15 mouse cellular contexts compared by ENCODE assay signal in the genomic region with DNA sequence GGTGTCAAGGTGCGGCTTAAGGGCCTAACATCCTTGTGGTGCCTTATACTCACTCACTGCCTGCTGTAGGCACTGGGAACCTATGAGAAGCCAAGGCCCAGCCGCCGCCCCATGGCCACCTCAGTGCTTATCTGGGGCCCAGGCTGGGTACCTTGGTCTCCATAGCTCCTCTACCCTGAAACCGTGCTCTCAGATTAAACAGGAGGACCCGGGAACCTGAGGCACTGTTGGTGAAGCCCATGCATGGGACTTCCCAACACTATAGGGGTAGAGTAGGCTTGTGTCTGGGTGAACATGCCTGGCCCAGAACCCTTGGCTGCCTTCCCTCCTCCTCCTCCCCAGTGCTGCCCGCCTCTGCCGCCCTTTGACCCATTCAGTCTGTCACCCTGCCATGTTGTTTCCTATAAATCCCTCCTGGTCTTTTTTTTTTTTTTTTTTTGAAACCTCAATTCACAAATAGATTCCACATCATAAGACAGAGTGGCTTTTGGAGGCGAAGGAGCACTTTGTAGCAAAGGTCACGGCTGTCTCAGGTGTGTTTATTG.
DNase-seq lines count a peak whose midpoint lies in the region; ATAC-seq and TF ChIP-seq lines count a peak whose summit lies in the region.
"Had no signal": no experiment of that assay in that cellular context is flagged by ENCODE, and none has a peak within 500 bp of the region (broad histone marks: within the 10 kb centered on the region; RNA-seq: fewer than 3 reads in every experiment).

No protein-coding gene starts in this region.

- no peak overlapping the region for H3K9ac ChIP-seq in embryonic facial prominence, embryonic 12.5 days
- no peak overlapping the region for H3K9ac ChIP-seq in liver, embryonic 11.5 days (ENCODE audit: low read depth, low read length)
- H3K9ac ChIP-seq in stomach, postnatal 0 days (ENCODE audit: low read length) = no peak overlapping the region
- no peak overlapping the region for H3K9ac ChIP-seq in midbrain, embryonic 14.5 days (replicated peaks; ENCODE audit: low read length)
- H3K9ac ChIP-seq: lung, embryonic 14.5 days; midbrain, embryonic 13.5 days had no signal

- no peak for DNase-seq in embryonic facial prominence, embryonic 10.5 days (ENCODE audit: low spot score)
- peak; percentile 43 to 59 for DNase-seq in kidney, postnatal 36 days
- DNase-seq in kidney, postnatal 10 days = no peak
- DNase-seq in liver, embryonic 11.5 days (ENCODE audit: low spot score) = no peak
- no peak for DNase-seq in stomach, postnatal 0 days (ENCODE audit: low spot score)
- DNase-seq in right cerebral cortex, adult 2 months (ENCODE audit: low spot score in 2 of 2) = no peak
- no peak for DNase-seq in midbrain, embryonic 14.5 days
- DNase-seq: cerebellum, adult 9-11 months; layer of hippocampus, adult 9-11 months; lung, embryonic 14.5 days; thymus, postnatal 36 days had no signal

- 93% methylated on average over 9 of the region's 9 CpGs for WGBS in embryonic facial prominence, embryonic 12.5 days
- 91% methylated on average over 9 of the region's 9 CpGs for WGBS in embryonic facial prominence, embryonic 10.5 days
- WGBS in liver, embryonic 11.5 days = 82% methylated on average over 9 of the region's 9 CpGs
- 74% methylated on average over 9 of the region's 9 CpGs for WGBS in stomach, postnatal 0 days
- WGBS in midbrain, embryonic 14.5 days = 92% methylated on average over 9 of the region's 9 CpGs

- H3K9me3 ChIP-seq in embryonic facial prominence, embryonic 12.5 days = no peaks in the 10 kb centered on the region
- no peaks in the 10 kb centered on the region for H3K9me3 ChIP-seq in embryonic facial prominence, embryonic 10.5 days
- H3K9me3 ChIP-seq in liver, embryonic 11.5 days (ENCODE audit: control insufficient read depth, low read length) = no peaks in the 10 kb centered on the region
- no peaks in the 10 kb centered on the region for H3K9me3 ChIP-seq in stomach, postnatal 0 days (ENCODE audit: control insufficient read depth, low read length)
- no peaks in the 10 kb centered on the region for H3K9me3 ChIP-seq in midbrain, embryonic 14.5 days (ENCODE audit: control insufficient read depth, low read length)
- H3K9me3 ChIP-seq: midbrain, embryonic 13.5 days had no signal

- no peak overlapping the region for H3K4me3 ChIP-seq in embryonic facial prominence, embryonic 12.5 days
- H3K4me3 ChIP-seq in embryonic facial prominence, embryonic 10.5 days = no peak overlapping the region
- H3K4me3 ChIP-seq in liver, embryonic 11.5 days (ENCODE audit: low read depth, low read length) = no peak overlapping the region
- no peak overlapping the region for H3K4me3 ChIP-seq in stomach, postnatal 0 days (ENCODE audit: low read depth, low read length)
- H3K4me3 ChIP-seq in midbrain, embryonic 14.5 days (replicated peaks; ENCODE audit: low read depth, low read length) = no peak overlapping the region
- H3K4me3 ChIP-seq: midbrain, embryonic 13.5 days had no signal

- no peak overlapping the region for H3K27ac ChIP-seq in embryonic facial prominence, embryonic 12.5 days
- no peak overlapping the region for H3K27ac ChIP-seq in embryonic facial prominence, embryonic 10.5 days (replicated peaks)
- no peak overlapping the region for H3K27ac ChIP-seq in liver, embryonic 11.5 days (ENCODE audit: low read depth, low read length)
- peak overlapping the region; percentile 61 for H3K27ac ChIP-seq in stomach, postnatal 0 days (replicated peaks)
- H3K27ac ChIP-seq in midbrain, embryonic 14.5 days (replicated peaks; ENCODE audit: low read depth, low read length) = no peak overlapping the region
- H3K27ac ChIP-seq: midbrain, embryonic 13.5 days had no signal

- H3K4me2 ChIP-seq in embryonic facial prominence, embryonic 12.5 days (replicated peaks) = no peak overlapping the region
- no peak overlapping the region for H3K4me2 ChIP-seq in liver, embryonic 11.5 days
- H3K4me2 ChIP-seq in stomach, postnatal 0 days (replicated peaks; ENCODE audit: low read depth) = no peak overlapping the region
- H3K4me2 ChIP-seq in midbrain, embryonic 14.5 days (ENCODE audit: low read length) = no peak overlapping the region
- H3K4me2 ChIP-seq: lung, embryonic 14.5 days; midbrain, embryonic 13.5 days had no signal

- ATAC-seq in embryonic facial prominence, embryonic 12.5 days (ENCODE audit: insufficient number of reproducible peaks, insufficient read depth, low FRiP score, low TSS enrichment) = peak; percentile 10; the same call in 1 of the 2 replicates
- ATAC-seq in liver, embryonic 11.5 days (replicated peaks; ENCODE audit: low FRiP score) = peak; percentile 48
- no peak for ATAC-seq in stomach, postnatal 0 days (ENCODE audit: low FRiP score, low TSS enrichment)
- ATAC-seq in midbrain, embryonic 14.5 days (ENCODE audit: low FRiP score, low TSS enrichment) = no peak
- ATAC-seq: inflammation-experienced regulatory T-cells, adult 6 months; midbrain, embryonic 13.5 days; Patski had no signal

- peaks cover 10% of the 10 kb centered on the region; the same call in 1 of the 2 replicates for H3K4me1 ChIP-seq in embryonic facial prominence, embryonic 12.5 days
- H3K4me1 ChIP-seq in embryonic facial prominence, embryonic 10.5 days = peaks cover 16% of the 10 kb centered on the region
- peaks cover 23% of the 10 kb centered on the region for H3K4me1 ChIP-seq in liver, embryonic 11.5 days (replicated peaks; ENCODE audit: control insufficient read depth, insufficient read depth, low read length)
- H3K4me1 ChIP-seq in stomach, postnatal 0 days (replicated peaks; ENCODE audit: control insufficient read depth, insufficient read depth) = no peaks in the 10 kb centered on the region
- H3K4me1 ChIP-seq in midbrain, embryonic 14.5 days (ENCODE audit: control insufficient read depth, insufficient read depth, low read length) = no peaks in the 10 kb centered on the region
- H3K4me1 ChIP-seq: midbrain, embryonic 13.5 days had no signal

- no peak for TF ChIP-seq EP300 in stomach, postnatal 0 days (optimal IDR thresholded peaks at IDR 0.05)

- H3K27me3 ChIP-seq in embryonic facial prominence, embryonic 12.5 days = no peaks in the 10 kb centered on the region
- no peaks in the 10 kb centered on the region for H3K27me3 ChIP-seq in embryonic facial prominence, embryonic 10.5 days (replicated peaks; ENCODE audit: low read depth, poor library complexity, severe bottlenecking)
- H3K27me3 ChIP-seq in liver, embryonic 11.5 days (replicated peaks; ENCODE audit: control insufficient read depth, insufficient read depth, low read length) = no peaks in the 10 kb centered on the region; the same call in 1 of the 2 replicates
- no peaks in the 10 kb centered on the region for H3K27me3 ChIP-seq in stomach, postnatal 0 days (ENCODE audit: control insufficient read depth, insufficient read depth, low read length)
- H3K27me3 ChIP-seq in midbrain, embryonic 14.5 days (ENCODE audit: control insufficient read depth, insufficient read depth, low read length) = no peaks in the 10 kb centered on the region
- H3K27me3 ChIP-seq: midbrain, embryonic 13.5 days; Patski had no signal

- no peaks in the 10 kb centered on the region for H3K36me3 ChIP-seq in embryonic facial prominence, embryonic 12.5 days
- no peaks in the 10 kb centered on the region for H3K36me3 ChIP-seq in embryonic facial prominence, embryonic 10.5 days (replicated peaks)
- H3K36me3 ChIP-seq in liver, embryonic 11.5 days (ENCODE audit: control insufficient read depth, insufficient read depth, low read length) = no peaks in the 10 kb centered on the region
- no peaks in the 10 kb centered on the region for H3K36me3 ChIP-seq in stomach, postnatal 0 days (ENCODE audit: control insufficient read depth, insufficient read depth, low read length)
- H3K36me3 ChIP-seq in midbrain, embryonic 14.5 days (ENCODE audit: control insufficient read depth, insufficient read depth, low read length) = no peaks in the 10 kb centered on the region
- H3K36me3 ChIP-seq: midbrain, embryonic 13.5 days had no signal

- no peak for TF ChIP-seq CTCF in stomach, postnatal 0 days (IDR thresholded peaks at IDR 0.05; ENCODE audit: low read depth)

Comparison
In these comparisons a context has a peak if more than half of its experiments do, and no peak if none do; other contexts are left out.
1. DNase-seq: peak in kidney, postnatal 36 days (2 of 2); none in embryonic facial prominence, embryonic 10.5 days (single experiment), kidney, postnatal 10 days (single experiment), liver, embryonic 11.5 days (single experiment), stomach, postnatal 0 days (single experiment), right cerebral cortex, adult 2 months (0 of 2) and midbrain, embryonic 14.5 days (single experiment).
2. ATAC-seq: peak in embryonic facial prominence, embryonic 12.5 days (single experiment) and liver, embryonic 11.5 days (single experiment); none in stomach, postnatal 0 days (single experiment) and midbrain, embryonic 14.5 days (single experiment).